ENCODE assay signal across 28 mouse cellular contexts in genomic region chr17:49761260-49761659, GRCm38 (mm10).
DNase-seq lines count a peak whose midpoint lies in the region; ATAC-seq and TF ChIP-seq lines count a peak whose summit lies in the region.
"Had no signal": no experiment of that assay in that cellular context is flagged by ENCODE, and none has a peak within 500 bp of the region (broad histone marks: within the 10 kb centered on the region; RNA-seq: fewer than 3 reads in every experiment).

No protein-coding gene starts in this region.

- H3K4me2 ChIP-seq in embryonic facial prominence, embryonic 13.5 days: 0 out of 2 replicates have a peak overlapping the region, but pooled peaks have one; percentile 3
- H3K4me2 ChIP-seq in kidney, embryonic 15.5 days: peak overlapping the region; percentile 36
- H3K4me2 ChIP-seq in lung, embryonic 16.5 days (ENCODE audit: low read depth, low read length): no peak overlapping the region
- H3K4me2 ChIP-seq in lung, postnatal 0 days (replicated peaks; ENCODE audit: low read depth, low read length): no peak overlapping the region
- no peak overlapping the region for H3K4me2 ChIP-seq in intestine, embryonic 15.5 days (replicated peaks)
- H3K4me2 ChIP-seq: embryonic facial prominence, embryonic 12.5 days; forebrain, embryonic 15.5 days; heart, embryonic 12.5 days; hindbrain, embryonic 13.5 days; stomach, embryonic 15.5 days had no signal

- H3K27me3 ChIP-seq in embryonic facial prominence, embryonic 13.5 days: no peaks in the 10 kb centered on the region
- no peaks in the 10 kb centered on the region for H3K27me3 ChIP-seq in embryonic facial prominence, embryonic 10.5 days (replicated peaks; ENCODE audit: low read depth, poor library complexity, severe bottlenecking)
- H3K27me3 ChIP-seq in kidney, embryonic 15.5 days: no peaks in the 10 kb centered on the region
- no peaks in the 10 kb centered on the region for H3K27me3 ChIP-seq in lung, embryonic 16.5 days (ENCODE audit: control insufficient read depth, insufficient read depth, low read depth, low read length)
- no peaks in the 10 kb centered on the region for H3K27me3 ChIP-seq in lung, postnatal 0 days (replicated peaks; ENCODE audit: insufficient read depth, low read length)
- H3K27me3 ChIP-seq in intestine, embryonic 15.5 days (replicated peaks): no peaks in the 10 kb centered on the region
- H3K27me3 ChIP-seq: embryonic facial prominence, embryonic 12.5 days; forebrain, embryonic 15.5 days; heart, embryonic 12.5 days; stomach, embryonic 15.5 days had no signal

- H3K9me3 ChIP-seq in embryonic facial prominence, embryonic 13.5 days: no peaks in the 10 kb centered on the region
- H3K9me3 ChIP-seq in embryonic facial prominence, embryonic 10.5 days: no peaks in the 10 kb centered on the region
- H3K9me3 ChIP-seq in kidney, embryonic 15.5 days (replicated peaks): no peaks in the 10 kb centered on the region
- no peaks in the 10 kb centered on the region for H3K9me3 ChIP-seq in lung, embryonic 16.5 days (ENCODE audit: control insufficient read depth, low read length)
- no peaks in the 10 kb centered on the region for H3K9me3 ChIP-seq in lung, postnatal 0 days (ENCODE audit: low read length)
- H3K9me3 ChIP-seq in intestine, embryonic 15.5 days: no peaks in the 10 kb centered on the region
- H3K9me3 ChIP-seq: embryonic facial prominence, embryonic 12.5 days; forebrain, embryonic 15.5 days; heart, embryonic 12.5 days; hindbrain, embryonic 13.5 days; stomach, embryonic 15.5 days had no signal

- H3K4me1 ChIP-seq in embryonic facial prominence, embryonic 13.5 days: peaks cover 16% of the 10 kb centered on the region; the same call in 1 of the 2 replicates
- H3K4me1 ChIP-seq in embryonic facial prominence, embryonic 10.5 days: no peaks in the 10 kb centered on the region
- H3K4me1 ChIP-seq in kidney, embryonic 15.5 days: peaks cover 15% of the 10 kb centered on the region; the same call in 1 of the 2 replicates
- H3K4me1 ChIP-seq in lung, embryonic 16.5 days (replicated peaks; ENCODE audit: control insufficient read depth, insufficient read depth, low read length): peaks cover 3% of the 10 kb centered on the region; the same call in 1 of the 2 replicates
- H3K4me1 ChIP-seq in lung, postnatal 0 days (ENCODE audit: insufficient read depth, low read depth, low read length): no peaks in the 10 kb centered on the region
- H3K4me1 ChIP-seq in intestine, embryonic 15.5 days (replicated peaks): no peaks in the 10 kb centered on the region
- H3K4me1 ChIP-seq: embryonic facial prominence, embryonic 12.5 days; hindbrain, embryonic 13.5 days had no signal

- H3K36me3 ChIP-seq in embryonic facial prominence, embryonic 13.5 days: no peaks in the 10 kb centered on the region
- H3K36me3 ChIP-seq in embryonic facial prominence, embryonic 10.5 days (replicated peaks): no peaks in the 10 kb centered on the region
- H3K36me3 ChIP-seq in kidney, embryonic 15.5 days: no peaks in the 10 kb centered on the region
- no peaks in the 10 kb centered on the region for H3K36me3 ChIP-seq in lung, embryonic 16.5 days (ENCODE audit: control insufficient read depth, insufficient read depth, low read length)
- no peaks in the 10 kb centered on the region for H3K36me3 ChIP-seq in lung, postnatal 0 days (ENCODE audit: insufficient read depth, low read length)
- no peaks in the 10 kb centered on the region for H3K36me3 ChIP-seq in intestine, embryonic 15.5 days
- H3K36me3 ChIP-seq: embryonic facial prominence, embryonic 12.5 days; forebrain, embryonic 15.5 days; heart, embryonic 12.5 days; hindbrain, embryonic 13.5 days; stomach, embryonic 15.5 days had no signal

- H3K4me3 ChIP-seq in embryonic facial prominence, embryonic 13.5 days: no peak overlapping the region
- no peak overlapping the region for H3K4me3 ChIP-seq in embryonic facial prominence, embryonic 10.5 days
- H3K4me3 ChIP-seq in kidney, embryonic 15.5 days (replicated peaks): no peak overlapping the region
- H3K4me3 ChIP-seq in lung, embryonic 16.5 days (ENCODE audit: low read length): no peak overlapping the region
- no peak overlapping the region for H3K4me3 ChIP-seq in lung, postnatal 0 days (ENCODE audit: low read depth, low read length)
- no peak overlapping the region for H3K4me3 ChIP-seq in intestine, embryonic 15.5 days (replicated peaks)
- H3K4me3 ChIP-seq: embryonic facial prominence, embryonic 12.5 days; erythroblast, embryonic 14.5 days; forebrain, embryonic 15.5 days; heart, adult 2 months; heart, embryonic 12.5 days; hindbrain, embryonic 13.5 days; stomach, embryonic 15.5 days had no signal

- H3K27ac ChIP-seq in embryonic facial prominence, embryonic 13.5 days: peak overlapping the region; percentile 35; the same call in 1 of the 2 replicates
- H3K27ac ChIP-seq in embryonic facial prominence, embryonic 10.5 days (replicated peaks): no peak overlapping the region
- no peak overlapping the region for H3K27ac ChIP-seq in kidney, embryonic 15.5 days
- peak overlapping the region; percentile 62; the same call in 1 of the 2 replicates for H3K27ac ChIP-seq in lung, embryonic 16.5 days (ENCODE audit: low read length)
- no peak overlapping the region for H3K27ac ChIP-seq in lung, postnatal 0 days (ENCODE audit: low read length)
- no peak overlapping the region for H3K27ac ChIP-seq in intestine, embryonic 15.5 days
- H3K27ac ChIP-seq: embryonic facial prominence, embryonic 12.5 days; forebrain, embryonic 15.5 days; heart, adult 2 months; hindbrain, embryonic 13.5 days; kidney, postnatal 0 days; liver, embryonic 14.5 days; stomach, embryonic 15.5 days had no signal

- H3K9ac ChIP-seq in embryonic facial prominence, embryonic 13.5 days: no peak overlapping the region
- no peak overlapping the region for H3K9ac ChIP-seq in kidney, embryonic 15.5 days
- H3K9ac ChIP-seq in lung, embryonic 16.5 days (ENCODE audit: low read length): no peak overlapping the region
- no peak overlapping the region for H3K9ac ChIP-seq in lung, postnatal 0 days (replicated peaks; ENCODE audit: low read depth)
- no peak overlapping the region for H3K9ac ChIP-seq in intestine, embryonic 15.5 days
- H3K9ac ChIP-seq: embryonic facial prominence, embryonic 12.5 days; forebrain, embryonic 15.5 days; heart, embryonic 12.5 days; hindbrain, embryonic 13.5 days; liver, embryonic 14.5 days; stomach, embryonic 15.5 days had no signal

- no peak for TF ChIP-seq CTCF in lung, postnatal 0 days (IDR thresholded peaks at IDR 0.05)

- 61% methylated on average over 11 of the region's 11 CpGs for WGBS in embryonic facial prominence, embryonic 13.5 days
- WGBS in embryonic facial prominence, embryonic 10.5 days: 80% methylated on average over 11 of the region's 11 CpGs
- WGBS in kidney, embryonic 15.5 days: 54% methylated on average over 11 of the region's 11 CpGs
- 63% methylated on average over 11 of the region's 11 CpGs for WGBS in lung, embryonic 16.5 days
- 71% methylated on average over 11 of the region's 11 CpGs for WGBS in lung, postnatal 0 days
- 70% methylated on average over 11 of the region's 11 CpGs for WGBS in intestine, embryonic 15.5 days

- TF ChIP-seq EP300 in lung, postnatal 0 days (IDR thresholded peaks at IDR 0.05): no peak

- no peak for DNase-seq in embryonic facial prominence, embryonic 10.5 days (ENCODE audit: low spot score)
- no peak for DNase-seq in kidney, postnatal 25 days
- no peak for DNase-seq in lung, postnatal 0 days (ENCODE audit: low spot score)
- DNase-seq: adrenal gland, postnatal 10 days; cerebellum, adult 11 months; cerebellum, adult 9-10 months; cerebellum, postnatal 36 days; heart, adult 2 months; heart, postnatal 4 days; layer of hippocampus, adult 9-11 months; liver; lung, postnatal 10 days; midbrain, embryonic 14.5 days; right cerebral cortex, postnatal 25 days; thymus, postnatal 14 days had no signal

- ATAC-seq in embryonic facial prominence, embryonic 13.5 days (ENCODE audit: insufficient number of reproducible peaks, insufficient read depth, low FRiP score, low TSS enrichment, low read depth): no peak
- no peak for ATAC-seq in kidney, embryonic 15.5 days (replicated peaks; ENCODE audit: low FRiP score)
- no peak for ATAC-seq in lung, embryonic 16.5 days (ENCODE audit: low read depth)
- ATAC-seq in lung, postnatal 0 days: no peak
- ATAC-seq in intestine, embryonic 15.5 days: no peak
- ATAC-seq: forebrain, embryonic 15.5 days; intestine, postnatal 0 days had no signal

Comparison
In these comparisons a context has a peak if more than half of its experiments do, and no peak if none do; other contexts are left out.
1. H3K27ac ChIP-seq: peak in embryonic facial prominence, embryonic 13.5 days (single experiment) and lung, embryonic 16.5 days (single experiment); none in embryonic facial prominence, embryonic 10.5 days (single experiment), kidney, embryonic 15.5 days (single experiment), lung, postnatal 0 days (single experiment) and intestine, embryonic 15.5 days (single experiment).
2. H3K4me2 ChIP-seq: peak in embryonic facial prominence, embryonic 13.5 days (single experiment) and kidney, embryonic 15.5 days (single experiment); none in lung, embryonic 16.5 days (single experiment), lung, postnatal 0 days (single experiment) and intestine, embryonic 15.5 days (single experiment).